Comparison of ENCODE assay signal across 21 mouse cellular contexts in the genomic region with DNA sequence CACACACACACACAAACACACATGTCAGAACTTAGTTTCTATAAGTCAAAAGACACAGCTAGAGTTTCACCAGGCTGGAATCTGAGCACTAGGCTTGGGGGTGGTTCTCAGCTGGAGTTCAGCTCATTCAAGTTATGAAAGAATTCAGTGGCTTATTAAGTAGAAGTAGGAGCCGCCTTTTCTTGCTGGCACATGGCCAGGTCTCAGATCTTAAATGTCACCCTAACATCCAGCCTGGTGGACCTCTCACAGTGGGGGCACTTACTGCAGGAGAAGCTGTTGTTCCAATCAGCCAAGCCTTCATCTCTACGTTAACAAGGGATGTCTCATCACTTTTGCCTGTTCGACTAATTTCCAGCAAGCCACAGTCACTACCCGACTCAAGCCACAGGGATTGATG. TPM values are rescaled to one million over a fixed set of nuclear protein-coding genes. Genes with fewer than 3 reads are reported as not detected.
DNase-seq lines count a peak whose midpoint lies in the region; ATAC-seq and TF ChIP-seq lines count a peak whose summit lies in the region.
"Had no signal": no experiment of that assay in that cellular context is flagged by ENCODE, and none has a peak within 500 bp of the region (broad histone marks: within the 10 kb centered on the region; RNA-seq: fewer than 3 reads in every experiment).

No protein-coding gene starts in this region.

- DNase-seq in hindbrain, embryonic 14.5 days (ENCODE audit: low spot score) = no peak
- no peak for DNase-seq in hindbrain, embryonic 11.5 days (ENCODE audit: low spot score)
- no peak for DNase-seq in stomach, postnatal 0 days (ENCODE audit: low spot score)
- no peak for DNase-seq in left cerebral cortex, postnatal 36 days (ENCODE audit: low spot score in 2 of 2)
- no peak for DNase-seq in cerebellum, postnatal 4 days (ENCODE audit: low spot score in 2 of 2)
- DNase-seq: adrenal gland, adult 8-10 months; cerebellum, adult 11-12 months; cerebellum, postnatal 36 days; gastrocnemius, postnatal 10 days; heart, adult 18-20 months; heart, postnatal 4 days; right cerebral cortex, adult 18-20 months had no signal

- no peak overlapping the region for H3K4me3 ChIP-seq in hindbrain, embryonic 14.5 days (replicated peaks; ENCODE audit: low read length)
- H3K4me3 ChIP-seq in hindbrain, embryonic 11.5 days (ENCODE audit: low read depth, low read length) = no peak overlapping the region
- H3K4me3 ChIP-seq in stomach, embryonic 16.5 days (replicated peaks; ENCODE audit: low read length) = no peak overlapping the region
- H3K4me3 ChIP-seq in stomach, postnatal 0 days (ENCODE audit: low read depth, low read length) = no peak overlapping the region
- H3K4me3 ChIP-seq in limb, embryonic 13.5 days = no peak overlapping the region
- H3K4me3 ChIP-seq: embryonic facial prominence, embryonic 13.5 days; kidney, embryonic 15.5 days; liver, embryonic 12.5 days; lung, embryonic 15.5 days; myocyte had no signal

- no peaks in the 10 kb centered on the region for H3K36me3 ChIP-seq in hindbrain, embryonic 14.5 days (replicated peaks; ENCODE audit: control insufficient read depth, insufficient read depth)
- no peaks in the 10 kb centered on the region for H3K36me3 ChIP-seq in hindbrain, embryonic 11.5 days (ENCODE audit: control insufficient read depth, insufficient read depth, low read length)
- H3K36me3 ChIP-seq in stomach, embryonic 16.5 days (ENCODE audit: control insufficient read depth, insufficient read depth, low read length) = no peaks in the 10 kb centered on the region
- no peaks in the 10 kb centered on the region for H3K36me3 ChIP-seq in stomach, postnatal 0 days (ENCODE audit: control insufficient read depth, insufficient read depth, low read length)
- no peaks in the 10 kb centered on the region for H3K36me3 ChIP-seq in limb, embryonic 13.5 days
- H3K36me3 ChIP-seq: embryonic facial prominence, embryonic 13.5 days; kidney, embryonic 15.5 days; liver, embryonic 12.5 days; lung, embryonic 15.5 days had no signal

- H3K4me2 ChIP-seq in hindbrain, embryonic 14.5 days (replicated peaks) = no peak overlapping the region
- no peak overlapping the region for H3K4me2 ChIP-seq in hindbrain, embryonic 11.5 days (replicated peaks; ENCODE audit: low read depth, low read length)
- no peak overlapping the region for H3K4me2 ChIP-seq in stomach, embryonic 16.5 days (ENCODE audit: low read depth, low read length)
- no peak overlapping the region for H3K4me2 ChIP-seq in stomach, postnatal 0 days (replicated peaks; ENCODE audit: low read depth)
- no peak overlapping the region for H3K4me2 ChIP-seq in limb, embryonic 13.5 days (replicated peaks)
- H3K4me2 ChIP-seq: embryonic facial prominence, embryonic 13.5 days; kidney, embryonic 15.5 days; liver, embryonic 12.5 days; lung, embryonic 15.5 days had no signal

- WGBS in hindbrain, embryonic 14.5 days = 34% methylated on average over 4 of the region's 4 CpGs
- WGBS in hindbrain, embryonic 11.5 days = 59% methylated on average over 4 of the region's 4 CpGs
- WGBS in stomach, embryonic 16.5 days = 51% methylated on average over 4 of the region's 4 CpGs
- WGBS in stomach, postnatal 0 days = 39% methylated on average over 4 of the region's 4 CpGs
- WGBS in limb, embryonic 13.5 days = 37% methylated on average over 4 of the region's 4 CpGs

- H3K27ac ChIP-seq in hindbrain, embryonic 14.5 days = 0 out of 2 replicates have a peak overlapping the region, but pooled peaks have one; percentile 17
- no peak overlapping the region for H3K27ac ChIP-seq in hindbrain, embryonic 11.5 days (ENCODE audit: low read depth, low read length)
- no peak overlapping the region for H3K27ac ChIP-seq in stomach, embryonic 16.5 days (ENCODE audit: low read length)
- H3K27ac ChIP-seq in stomach, postnatal 0 days (replicated peaks) = no peak overlapping the region
- no peak overlapping the region for H3K27ac ChIP-seq in limb, embryonic 13.5 days
- H3K27ac ChIP-seq: embryonic facial prominence, embryonic 13.5 days; kidney, embryonic 15.5 days; liver, embryonic 12.5 days; lung, embryonic 15.5 days had no signal

- H3K9ac ChIP-seq in hindbrain, embryonic 14.5 days = no peak overlapping the region
- H3K9ac ChIP-seq in hindbrain, embryonic 11.5 days (ENCODE audit: low read depth, low read length) = no peak overlapping the region
- no peak overlapping the region for H3K9ac ChIP-seq in stomach, embryonic 16.5 days (ENCODE audit: low read length)
- no peak overlapping the region for H3K9ac ChIP-seq in stomach, postnatal 0 days (ENCODE audit: low read length)
- no peak overlapping the region for H3K9ac ChIP-seq in limb, embryonic 13.5 days
- H3K9ac ChIP-seq: embryonic facial prominence, embryonic 13.5 days; kidney, embryonic 15.5 days; liver, embryonic 12.5 days; lung, embryonic 15.5 days had no signal

- no peak for TF ChIP-seq CTCF in stomach, postnatal 0 days (IDR thresholded peaks at IDR 0.05; ENCODE audit: low read depth)

- no peak for ATAC-seq in hindbrain, embryonic 14.5 days (ENCODE audit: low FRiP score)
- ATAC-seq in hindbrain, embryonic 11.5 days (ENCODE audit: low FRiP score) = no peak
- 0 out of 2 replicates have a peak, but pooled peaks have one; percentile 18 for ATAC-seq in stomach, embryonic 16.5 days (ENCODE audit: insufficient read depth, low FRiP score)
- no peak for ATAC-seq in stomach, postnatal 0 days (ENCODE audit: low FRiP score, low TSS enrichment)
- ATAC-seq in limb, embryonic 13.5 days (ENCODE audit: low FRiP score, low read depth) = peak; percentile 44; the same call in 1 of the 2 replicates
- ATAC-seq: intestine, embryonic 16.5 days; liver, embryonic 12.5 days had no signal

- TF ChIP-seq EP300 in stomach, postnatal 0 days (optimal IDR thresholded peaks at IDR 0.05) = no peak

- H3K9me3 ChIP-seq in hindbrain, embryonic 14.5 days (ENCODE audit: control insufficient read depth, low read length) = no peaks in the 10 kb centered on the region
- H3K9me3 ChIP-seq in hindbrain, embryonic 11.5 days (ENCODE audit: control insufficient read depth, low read length) = no peaks in the 10 kb centered on the region
- no peaks in the 10 kb centered on the region for H3K9me3 ChIP-seq in stomach, embryonic 16.5 days (replicated peaks; ENCODE audit: control insufficient read depth, low read length)
- H3K9me3 ChIP-seq in stomach, postnatal 0 days (ENCODE audit: control insufficient read depth, low read length) = no peaks in the 10 kb centered on the region
- no peaks in the 10 kb centered on the region for H3K9me3 ChIP-seq in limb, embryonic 13.5 days
- H3K9me3 ChIP-seq: embryonic facial prominence, embryonic 13.5 days; kidney, embryonic 15.5 days; liver, embryonic 12.5 days; lung, embryonic 15.5 days had no signal

- peaks cover 27% of the 10 kb centered on the region for H3K4me1 ChIP-seq in hindbrain, embryonic 14.5 days (replicated peaks; ENCODE audit: control insufficient read depth, insufficient read depth, low read length)
- no peaks in the 10 kb centered on the region for H3K4me1 ChIP-seq in hindbrain, embryonic 11.5 days (replicated peaks; ENCODE audit: control insufficient read depth, insufficient read depth, low read length)
- 0 out of 2 replicates have a peak, but pooled peaks cover 10% of the 10 kb centered on the region for H3K4me1 ChIP-seq in stomach, embryonic 16.5 days (ENCODE audit: control insufficient read depth, insufficient read depth, low read length)
- H3K4me1 ChIP-seq in stomach, postnatal 0 days (replicated peaks; ENCODE audit: control insufficient read depth, insufficient read depth) = no peaks in the 10 kb centered on the region
- H3K4me1 ChIP-seq in limb, embryonic 13.5 days = peaks cover 24% of the 10 kb centered on the region
- H3K4me1 ChIP-seq: kidney, embryonic 15.5 days; liver, embryonic 12.5 days had no signal

- no peaks in the 10 kb centered on the region for H3K27me3 ChIP-seq in hindbrain, embryonic 14.5 days (ENCODE audit: control insufficient read depth, insufficient read depth, low read length)
- H3K27me3 ChIP-seq in hindbrain, embryonic 11.5 days (ENCODE audit: control insufficient read depth, insufficient read depth, low read length) = no peaks in the 10 kb centered on the region
- H3K27me3 ChIP-seq in stomach, embryonic 16.5 days (ENCODE audit: control insufficient read depth, insufficient read depth, low read length) = no peaks in the 10 kb centered on the region
- H3K27me3 ChIP-seq in stomach, postnatal 0 days (ENCODE audit: control insufficient read depth, insufficient read depth, low read length) = no peaks in the 10 kb centered on the region
- H3K27me3 ChIP-seq in limb, embryonic 13.5 days = no peaks in the 10 kb centered on the region
- H3K27me3 ChIP-seq: embryonic facial prominence, embryonic 13.5 days; kidney, embryonic 15.5 days; liver, embryonic 12.5 days; lung, embryonic 15.5 days had no signal

- intact Hi-C loops in left cerebral cortex, postnatal 36 days (cut with DNase I) = no loop called here

RNA-seq across cellular contexts. Expression of gene Kif21a, which starts 39.5 kb away (rescaled TPM):
- 50.6 and 50.8 TPM in 2 replicates for polyA plus RNA-seq in hindbrain, embryonic 14.5 days (2014; fragmentation: Nextera tagmentation; extraction: Ambion mirVana)
- 51.6 and 56.3 TPM in 2 replicates for polyA plus RNA-seq in hindbrain, embryonic 11.5 days (2014; fragmentation: Nextera tagmentation; extraction: Ambion mirVana)
- 20.8 and 24.8 TPM in 2 replicates for polyA plus RNA-seq in stomach, embryonic 16.5 days (2015; fragmentation: Nextera tagmentation; extraction: Ambion mirVana)
- polyA plus RNA-seq in stomach, postnatal 0 days (2015; fragmentation: Nextera tagmentation; extraction: Ambion mirVana) = 17.2 and 18.2 TPM in 2 replicates
- polyA plus RNA-seq in limb, embryonic 13.5 days (2015; fragmentation: Nextera tagmentation; extraction: Ambion mirVana) = 6.7 and 7.3 TPM in 2 replicates
- 100 to 1,000 TPM; 120 to 130 TPM for total RNA-seq in left cerebral cortex, postnatal 36 days (2021)
- total RNA-seq: megakaryocyte, adult 5-6 weeks had no signal

Comparison
In these comparisons a context has a peak if more than half of its experiments do, and no peak if none do; other contexts are left out.
1. ATAC-seq: peak in stomach, embryonic 16.5 days (single experiment) and limb, embryonic 13.5 days (single experiment); none in hindbrain, embryonic 14.5 days (single experiment), hindbrain, embryonic 11.5 days (single experiment) and stomach, postnatal 0 days (single experiment).